Mouse (Mus musculus) CH12.LX (cell line): Measurements from ENCODE around the gene Hdac9. TPM values are rescaled to one million over a fixed set of nuclear protein-coding genes. Genes with fewer than 3 reads are reported as not detected.

Experiments used
- DNase-seq: peaks from one replicate; pipeline ENCODE4 v3.0.0-alpha.2; 2013; ENCODE audit errors: extremely low read depth
- H3K27ac ChIP-seq: 2 replicates; pipeline ENCODE4 v1.5.1; 2012; ENCODE audit warnings: low read depth, mild to moderate bottlenecking, control low read depth, moderate library complexity; ENCODE audit not compliant: insufficient read depth
- H3K27me3 ChIP-seq: replicated peaks from 2 replicates; pipeline ENCODE3; 2012; ENCODE audit warnings: inconsistent platforms
- H3K36me3 ChIP-seq, 2 experiments: replicated peaks in 1 of 2; 2 replicates each; pipeline versions ENCODE3 to v1.6.1; 2012; ENCODE audit warnings: inconsistent platforms in 1 of 2, low read length in 1 of 2, mild to moderate bottlenecking in 1 of 2, mixed read lengths in 1 of 2, moderate library complexity in 1 of 2; ENCODE audit not compliant: control insufficient read depth in 1 of 2, insufficient read depth in 1 of 2
- H3K4me1 ChIP-seq, 2 experiments: 2 replicates each; pipeline ENCODE4 v1.6.1; 2012; ENCODE audit warnings: inconsistent platforms in 1 of 2, moderate library complexity in 1 of 2; ENCODE audit not compliant: insufficient read depth in 2 of 2, control insufficient read depth in 1 of 2
- H3K4me2 ChIP-seq: 2 replicates; pipeline ENCODE4 v1.6.1; 2012; ENCODE audit warnings: low read depth, mild to moderate bottlenecking, control low read depth; ENCODE audit not compliant: poor library complexity, insufficient read depth, severe bottlenecking
- H3K4me3 ChIP-seq, 3 experiments: fragments of 150-350 bp in 1 of 3; sonication (generic) in 1 of 3; replicated peaks in 1 of 3; 2 replicates each; pipeline versions ENCODE3 to v1.5.1; 2011 to 2012; ENCODE audit warnings: low read depth in 2 of 3, low read length in 2 of 3, mild to moderate bottlenecking in 2 of 3, moderate library complexity in 2 of 3, control low read depth in 1 of 3, improper control_type of control experiment in 1 of 3, inconsistent platforms in 1 of 3, mixed read lengths in 1 of 3; ENCODE audit not compliant: poor library complexity in 1 of 3
- H3K79me2 ChIP-seq: replicated peaks from 2 replicates; pipeline ENCODE4 v1.6.1; 2012; ENCODE audit warnings: mild to moderate bottlenecking, moderate library complexity; ENCODE audit not compliant: control insufficient read depth, poor library complexity, insufficient read depth, severe bottlenecking; ENCODE audit errors: extremely low read depth
- H3K9ac ChIP-seq: 2 replicates; pipeline ENCODE4 v1.6.1; 2012; ENCODE audit warnings: low read depth, mild to moderate bottlenecking, control low read depth, moderate library complexity; ENCODE audit not compliant: insufficient read depth
- H3K9me3 ChIP-seq: replicated peaks from 2 replicates; pipeline ENCODE3; 2012; ENCODE audit warnings: low read length, inconsistent platforms, mixed read lengths
- CHD1 ChIP-seq: IDR thresholded peaks from 2 replicates; pipeline ENCODE4 v1.6.1; 2012; ENCODE audit warnings: low read depth, low read length, improper control_type of control experiment, inconsistent platforms
- CHD2 ChIP-seq: IDR thresholded peaks from 2 replicates; pipeline ENCODE4 v1.6.1; 2011; ENCODE audit warnings: low read length, improper control_type of control experiment
- E2F4 ChIP-seq: IDR thresholded peaks from 2 replicates; pipeline ENCODE4 v1.6.1; 2011; ENCODE audit warnings: low read depth, low read length, improper control_type of control experiment; ENCODE audit not compliant: insufficient replicate concordance
- ELF1 ChIP-seq: IDR thresholded peaks from 2 replicates; pipeline ENCODE4 v1.6.1; 2014; ENCODE audit warnings: low read depth, mild to moderate bottlenecking, inconsistent platforms, low read length, improper control_type of control experiment
- ETS1 ChIP-seq: conservative IDR thresholded peaks from 2 replicates; pipeline ENCODE4 v1.6.1; 2012; ENCODE audit warnings: low read depth, mild to moderate bottlenecking, inconsistent platforms, low read length, improper control_type of control experiment, moderate library complexity
- GABPA ChIP-seq: IDR thresholded peaks from 2 replicates; pipeline ENCODE4 v1.6.1; 2012; ENCODE audit warnings: low read depth, low read length, improper control_type of control experiment, inconsistent platforms; ENCODE audit not compliant: insufficient replicate concordance
- MAFK ChIP-seq: IDR thresholded peaks from 2 replicates; pipeline ENCODE4 v1.6.1; 2011; ENCODE audit warnings: low read length, improper control_type of control experiment; ENCODE audit not compliant: insufficient replicate concordance
- MAX ChIP-seq: IDR thresholded peaks from 2 replicates; pipeline ENCODE4 v1.6.1; 2011; ENCODE audit warnings: low read length, improper control_type of control experiment
- MEF2A ChIP-seq: IDR thresholded peaks from 2 replicates; pipeline ENCODE4 v1.6.1; 2014; ENCODE audit warnings: low read depth, mild to moderate bottlenecking, inconsistent platforms, low read length, improper control_type of control experiment, borderline replicate concordance
- PAX5 ChIP-seq: IDR thresholded peaks from 2 replicates; pipeline ENCODE4 v1.6.1; 2012; ENCODE audit warnings: low read length, inconsistent platforms, mixed read lengths
- RCOR1 ChIP-seq: conservative IDR thresholded peaks from 2 replicates; pipeline ENCODE4 v1.6.1; 2012; ENCODE audit warnings: low read depth, mild to moderate bottlenecking, inconsistent platforms, low read length, improper control_type of control experiment
- SIN3A ChIP-seq: IDR thresholded peaks from 2 replicates; pipeline ENCODE4 v1.6.1; 2012; ENCODE audit warnings: low read length, improper control_type of control experiment, inconsistent platforms
- SMC3 ChIP-seq: IDR thresholded peaks from 2 replicates; pipeline ENCODE4 v1.6.1; 2011; ENCODE audit warnings: low read depth, low read length, improper control_type of control experiment
- TBP ChIP-seq: conservative IDR thresholded peaks from 2 replicates; pipeline ENCODE4 v1.6.1; 2011; ENCODE audit warnings: low read depth, low read length, improper control_type of control experiment
- UBTF ChIP-seq: IDR thresholded peaks from 2 replicates; pipeline ENCODE4 v1.6.1; 2012; ENCODE audit warnings: low read depth, mild to moderate bottlenecking, inconsistent platforms, low read length, improper control_type of control experiment, moderate library complexity
- USF1 ChIP-seq: IDR thresholded peaks from 2 replicates; pipeline ENCODE4 v1.6.1; 2014; ENCODE audit warnings: low read depth, mild to moderate bottlenecking, inconsistent platforms, low read length, improper control_type of control experiment
- ZKSCAN1 ChIP-seq: IDR thresholded peaks from 2 replicates; pipeline ENCODE4 v1.6.1; 2012; ENCODE audit warnings: low read depth, inconsistent platforms, low read length, improper control_type of control experiment, borderline replicate concordance
- ZMIZ1 ChIP-seq: IDR thresholded peaks from 2 replicates; pipeline ENCODE4 v1.6.1; 2012; ENCODE audit warnings: low read depth, mild to moderate bottlenecking, inconsistent platforms, low read length, improper control_type of control experiment
- dilution Hi-C: fragments of 300-500 bp; cut with MboI; formaldehyde crosslinking; loops from 2 replicates; pipeline ENCODE4 v1.14.3; 2020; ENCODE audit warnings: low sequenced_read_pairs; ENCODE audit not compliant: extremely low pct_unique_long_range_greater_than_20kb, extremely low pct_ligation_motif_present
- in situ Hi-C: fragments of 300-500 bp; cut with MboI; formaldehyde crosslinking; loops from 3 replicates; pipeline ENCODE4 v1.14.3; 2019; ENCODE audit warnings: low sequenced_read_pairs, low pct_ligation_motif_present, low pct_unique_long_range_greater_than_20kb, mixed read lengths
- polyA plus RNA-seq: library from polyadenylated mRNA; unstranded; fragments of >175 nt; gene quantifications from 2 replicates; pipeline ENCODE4 v1.2.1, GENCODE M21; 2012; ENCODE audit warnings: low read depth; ENCODE audit not compliant: insufficient read length
- total RNA-seq, 2 experiments: library from RNA; depleted of rRNA; stranded (reverse); fragments of 300-350 nt in 1 of 2; fragments of >200 nt in 1 of 2; gene quantifications; 2 replicates each; pipeline ENCODE4 v1.2.3; 2012 to 2014

Hdac9 gene
- total and polyA plus RNA-seq, 3 experiments, result 0.04 to 0.38 (median 0.17) TPM

GRCm38 (mm10) chr12:34461728-34462127 is 455.2 kb downstream of the Hdac9 start:
- H3K4me3 ChIP-seq, result no peak overlapping the region
- no peak overlapping the region for H3K9ac ChIP-seq
- H3K27ac ChIP-seq, result no peak overlapping the region
- H3K36me3 ChIP-seq, result no peaks in the 10 kb centered on the region
- H3K4me1 ChIP-seq, result no peaks in the 10 kb centered on the region
- TF ChIP-seq USF1 (no peak), E2F4 (no peak), ELF1 (no peak), SIN3A (no peak), RCOR1 (no peak), MEF2A (no peak), ETS1 (no peak), TBP (no peak), MAFK (no peak), UBTF (no peak), PAX5 (no peak), MAX (no peak), CHD1 (no peak), SMC3 (no peak), ZMIZ1 (no peak), ZKSCAN1 (no peak), CHD2 (no peak), GABPA (no peak)
- in situ Hi-C loops, result no loop called here
- dilution Hi-C loops, result no loop called here
- no peaks in the 10 kb centered on the region for H3K9me3 ChIP-seq
- DNase-seq, result no peak
- no peaks in the 10 kb centered on the region for H3K79me2 ChIP-seq
- H3K27me3 ChIP-seq, result no peaks in the 10 kb centered on the region
- H3K4me2 ChIP-seq, result no peak overlapping the region

DNA sequence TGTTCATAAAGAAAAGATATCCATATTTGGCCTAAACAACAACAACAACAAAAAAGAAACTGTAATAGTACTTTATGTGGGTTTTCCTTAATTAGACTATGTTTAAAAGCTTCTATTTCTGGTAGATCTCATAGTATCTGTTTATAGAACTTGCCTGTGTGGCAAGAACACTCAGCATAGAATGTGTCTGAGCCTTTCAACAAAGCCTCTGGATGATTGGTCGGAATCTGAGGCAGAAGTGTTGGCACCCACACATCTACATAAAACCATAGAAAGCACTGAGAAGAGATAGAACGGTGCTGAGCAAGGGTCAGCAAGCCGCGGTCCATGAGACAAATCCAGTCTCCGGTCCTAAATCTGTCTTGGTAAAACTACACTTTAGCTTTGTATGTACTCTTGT is 464.3 kb downstream of the Hdac9 start:
- Histone ChIP-seq H3K27me3 (no peaks in the 10 kb centered on the region), H3K4me1 (no peaks in the 10 kb centered on the region), H3K36me3 (no peaks in the 10 kb centered on the region), H3K9ac (no peak overlapping the region), H3K4me2 (no peak overlapping the region), H3K27ac (no peak overlapping the region), H3K4me3 (no peak overlapping the region), H3K79me2 (no peaks in the 10 kb centered on the region)
- dilution Hi-C loops, result no loop called here
- in situ Hi-C loops, result no loop called here
- TF ChIP-seq SIN3A (no peak), GABPA (no peak)
- TF ChIP-seq, all 38 proteins: peak for 0
- DNase-seq, result no peak
- no peaks in the 10 kb centered on the region for H3K9me3 ChIP-seq
